Mouse (Mus musculus): ENCODE measurements around the gene Nlrp4f. TPM values are rescaled to one million over a fixed set of nuclear protein-coding genes. Genes with fewer than 3 reads are reported as not detected.

Gene Nlrp4f
- total RNA-seq (2015; ENCODE audit: low replicate concordance): not detected in 2 replicates
- not detected in 2 replicates for total RNA-seq (2017; ENCODE audit: low replicate concordance)

DNA sequence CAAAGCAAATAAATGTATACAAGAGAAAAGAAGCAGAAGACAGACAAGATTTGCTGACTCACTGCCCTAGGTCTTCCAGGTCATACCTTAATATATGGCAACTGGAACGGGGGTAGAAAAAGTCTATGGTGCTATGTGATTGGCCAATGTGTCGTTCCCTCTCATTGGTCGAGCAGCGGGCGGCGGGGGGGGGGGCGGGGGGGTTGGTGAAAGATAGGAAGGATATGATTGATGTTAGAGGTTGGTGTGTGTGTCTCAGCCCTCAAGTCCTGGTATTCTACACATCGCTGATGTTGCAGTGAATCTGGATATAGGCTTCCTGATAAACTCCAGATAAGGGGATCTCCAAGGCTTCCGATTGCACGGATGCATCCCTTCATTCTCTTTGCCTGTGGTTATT, at the start of gene Nlrp4f:
Gene Nlrp4f, minus strand, starts transcription at position 101 of the 400 bp plus-strand sequence.
- ATAC-seq (replicated peaks; ENCODE audit: low FRiP score, poor library complexity, severe bottlenecking): no peak

DNA sequence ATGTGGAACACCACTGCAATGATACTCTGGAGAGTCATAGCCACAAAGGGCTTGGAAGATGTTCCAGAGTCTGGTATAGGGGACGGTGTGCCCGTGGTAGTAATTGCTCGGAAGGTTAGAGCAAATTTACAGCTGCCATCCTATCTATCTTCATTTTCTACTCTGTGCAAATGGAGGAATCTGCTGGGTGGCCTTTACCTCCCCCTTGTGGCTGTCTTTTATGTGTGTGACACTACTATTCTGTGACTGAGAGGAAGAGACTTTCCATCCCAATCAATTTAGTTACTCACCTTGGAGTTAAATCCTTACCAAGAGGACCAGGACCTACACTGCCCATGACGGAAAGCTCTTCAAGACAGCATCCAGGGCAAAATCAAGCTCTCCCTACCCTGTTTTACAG, 37.5 kb upstream of the Nlrp4f start:
- no peak for ATAC-seq (replicated peaks; ENCODE audit: low FRiP score, poor library complexity, severe bottlenecking)

DNA sequence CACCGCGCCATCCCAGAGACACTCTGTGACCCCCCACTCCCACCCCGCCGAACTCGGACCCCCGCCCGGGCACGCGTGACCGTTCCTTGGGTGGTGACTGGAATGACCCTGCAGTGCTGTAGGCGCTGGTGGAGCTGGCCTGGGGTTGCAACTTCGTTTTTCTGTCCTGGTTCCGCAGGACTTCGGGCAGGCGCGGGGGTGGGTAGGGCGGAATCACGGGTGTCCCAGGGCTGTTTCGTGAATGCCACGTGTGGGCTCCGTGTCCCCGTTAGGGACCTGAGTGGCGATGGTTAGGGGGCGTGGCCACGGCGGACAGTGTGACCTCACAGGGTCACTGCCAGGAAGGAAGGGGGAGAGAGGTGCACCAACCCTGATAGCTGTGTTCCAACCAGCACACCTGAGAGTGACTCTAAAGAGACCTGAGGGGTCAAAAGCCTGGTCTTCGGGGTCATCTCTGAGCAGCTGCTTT, 36.6 kb upstream of the Nlrp4f start:
- no peak for ATAC-seq (replicated peaks; ENCODE audit: low FRiP score, poor library complexity, severe bottlenecking)

DNA sequence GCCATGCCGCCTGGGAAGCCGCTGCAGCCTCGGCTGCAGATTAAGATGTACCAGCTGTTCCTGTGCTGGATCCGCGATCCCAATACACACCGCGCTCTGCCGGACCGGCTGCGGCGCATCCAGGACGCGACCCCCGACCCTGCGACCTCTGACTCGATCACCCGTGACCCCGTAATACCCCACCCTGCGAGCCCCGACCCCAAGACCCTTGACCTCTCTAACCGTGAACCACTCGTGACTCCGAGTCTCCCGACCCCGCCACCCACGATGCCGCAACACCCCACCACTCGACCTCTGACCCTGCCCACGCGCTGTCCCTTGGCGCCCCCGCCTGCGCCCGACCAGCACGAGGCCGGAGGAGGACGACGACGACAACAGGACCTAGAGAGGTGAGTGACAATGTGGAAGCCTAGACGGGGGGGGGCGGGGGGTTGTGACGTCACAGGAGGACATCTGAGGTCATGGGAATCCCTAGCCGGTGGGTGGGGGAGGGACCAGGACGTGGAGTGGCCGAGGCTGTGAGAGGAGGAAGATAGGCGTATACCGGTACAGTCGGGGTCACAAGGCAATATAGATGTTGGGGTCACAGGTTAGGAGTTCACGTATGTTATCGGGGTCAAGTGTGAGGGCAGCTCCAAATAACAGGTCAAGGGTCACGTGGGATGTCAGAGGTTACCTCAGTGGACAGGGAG, 36.0 kb upstream of the Nlrp4f start:
- peak; percentile 48 for ATAC-seq (replicated peaks; ENCODE audit: low FRiP score, poor library complexity, severe bottlenecking)

DNA sequence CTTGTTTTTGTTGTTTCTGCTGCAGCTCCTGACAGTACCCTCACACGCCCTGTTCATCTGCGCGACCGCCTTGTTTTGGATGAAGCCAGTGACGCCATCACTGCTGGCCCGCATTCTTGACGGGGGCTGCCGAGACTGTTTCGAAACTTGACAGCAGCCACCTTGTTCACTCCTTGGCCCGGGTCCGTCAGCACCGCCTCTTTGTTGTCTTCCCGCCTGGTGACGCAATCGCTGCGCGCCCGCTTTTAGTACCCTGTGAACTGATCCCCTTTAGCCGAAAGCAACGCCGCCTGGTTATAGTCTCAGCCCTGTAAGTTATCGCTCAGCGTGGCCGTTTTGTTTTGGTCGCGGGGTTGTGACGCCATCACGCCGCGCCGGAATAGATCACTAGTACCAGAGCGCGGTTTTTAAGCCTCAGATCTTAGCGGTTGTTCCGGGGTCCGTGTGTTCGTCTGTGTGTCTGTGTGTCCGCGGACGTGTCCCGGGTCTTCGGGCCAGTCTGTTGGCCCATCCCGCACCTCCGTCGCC, 35.4 kb upstream of the Nlrp4f start:
- ATAC-seq (replicated peaks; ENCODE audit: low FRiP score, poor library complexity, severe bottlenecking): peak; percentile 74

DNA sequence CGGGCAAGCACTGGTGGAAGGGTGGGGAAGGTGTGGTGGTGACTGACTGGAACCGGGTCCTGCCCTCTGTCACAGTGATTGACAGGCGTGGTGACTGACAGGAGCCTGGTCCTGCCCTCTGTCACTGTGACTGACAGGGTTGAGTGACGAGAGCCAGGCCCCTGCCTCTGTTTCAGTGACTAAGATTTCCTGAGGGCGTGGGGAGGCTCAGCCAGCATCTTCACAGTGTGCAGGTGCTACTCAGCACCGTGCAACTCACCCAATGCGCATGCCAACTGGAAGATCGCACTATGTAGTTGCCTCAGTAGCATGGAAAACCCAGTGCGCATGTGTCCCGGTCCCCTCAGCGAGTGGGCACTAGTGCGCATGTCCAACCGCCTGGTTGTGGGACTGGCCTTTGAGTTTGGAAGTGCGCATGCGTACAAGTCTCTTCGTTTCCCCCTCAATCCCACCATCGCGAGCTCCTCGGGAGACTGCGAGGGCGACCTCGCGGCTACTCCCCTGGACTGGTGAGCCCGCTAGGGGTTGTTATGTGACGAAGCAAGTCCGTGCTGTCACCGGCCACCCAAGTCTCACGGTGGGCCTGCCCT, 34.8 kb upstream of the Nlrp4f start:
- peak; percentile 82 for ATAC-seq (replicated peaks; ENCODE audit: low FRiP score, poor library complexity, severe bottlenecking)

DNA sequence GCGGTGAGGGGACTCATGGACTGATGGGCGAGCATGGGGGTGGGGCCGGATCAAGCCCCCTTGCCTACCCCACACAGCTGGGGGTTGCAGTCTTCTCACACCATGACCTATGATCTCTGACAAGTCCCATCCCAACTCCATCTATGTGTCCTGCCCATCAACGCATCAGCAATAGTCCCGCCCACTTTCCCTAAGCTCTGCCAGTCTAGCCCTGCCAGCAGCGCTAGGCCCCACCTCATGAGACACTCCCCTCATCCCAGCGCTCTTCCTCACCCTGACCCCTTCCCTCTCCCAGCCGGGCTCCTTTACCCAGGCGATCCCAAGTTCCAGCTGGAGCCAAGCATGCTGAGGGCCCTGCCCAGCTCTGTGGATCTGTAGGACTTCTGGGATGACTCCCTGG, 31.4 kb upstream of the Nlrp4f start:
- ATAC-seq (replicated peaks; ENCODE audit: low FRiP score, poor library complexity, severe bottlenecking): no peak

DNA sequence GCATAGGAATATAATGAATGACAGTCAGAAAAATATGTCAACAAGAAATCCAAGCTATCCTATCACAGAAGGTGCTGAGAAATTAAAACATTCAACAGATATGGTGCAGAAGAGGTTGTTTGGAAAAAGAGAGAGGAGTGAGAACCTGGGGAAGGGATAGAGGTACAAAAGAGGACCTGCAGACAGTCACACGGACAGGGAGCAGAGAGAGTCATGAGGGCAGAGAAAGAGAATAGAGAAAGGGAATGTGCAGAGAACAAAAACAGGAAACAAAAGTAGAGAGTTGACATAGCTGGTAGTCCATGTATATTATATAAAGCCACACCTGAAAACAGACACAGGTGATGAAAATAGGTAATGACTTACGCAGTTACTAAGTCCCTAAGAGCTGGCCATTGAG, 20.9 kb upstream of the Nlrp4f start:
- ATAC-seq (replicated peaks; ENCODE audit: low FRiP score, poor library complexity, severe bottlenecking): no peak

DNA sequence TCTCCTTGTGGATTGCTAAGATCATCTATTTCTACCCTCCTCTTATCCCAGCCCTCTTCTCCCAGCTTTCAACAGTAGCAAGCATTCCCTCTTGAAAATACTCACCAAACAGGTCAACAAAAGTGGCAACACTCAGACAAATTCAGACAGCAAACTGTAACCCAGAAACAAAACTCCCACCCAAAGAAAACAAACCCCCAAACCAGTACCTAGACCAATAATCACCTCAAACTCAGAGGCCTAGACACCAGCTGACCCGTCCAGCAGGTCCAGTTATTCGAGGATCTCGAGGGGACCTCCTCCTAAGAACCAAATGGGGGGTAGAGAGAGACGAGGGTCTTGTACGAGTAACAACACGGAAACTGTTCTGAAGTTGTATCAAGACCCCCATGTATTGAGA, 20.2 kb upstream of the Nlrp4f start:
- no peak for ATAC-seq (replicated peaks; ENCODE audit: low FRiP score, poor library complexity, severe bottlenecking)

DNA sequence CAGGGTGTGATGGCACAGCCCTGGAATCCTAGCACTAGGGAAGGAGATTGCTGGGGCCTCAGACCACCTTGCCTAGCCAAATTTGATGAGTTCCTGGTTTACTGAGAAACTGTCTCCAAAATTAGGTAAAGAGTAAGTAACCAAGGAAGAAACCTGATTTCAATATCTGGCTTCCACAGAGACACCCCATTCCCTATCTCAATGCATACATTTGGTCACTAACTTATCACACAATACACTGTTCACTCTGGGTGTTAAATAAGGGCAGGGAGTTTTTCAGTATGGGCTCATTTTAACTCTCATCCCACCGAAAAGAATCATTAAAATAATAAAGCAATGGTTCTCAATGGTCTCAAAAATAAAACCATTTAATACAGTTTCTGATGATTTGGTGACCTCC, 5.1 kb downstream of the Nlrp4f start:
- ATAC-seq (replicated peaks; ENCODE audit: low FRiP score, poor library complexity, severe bottlenecking): no peak

DNA sequence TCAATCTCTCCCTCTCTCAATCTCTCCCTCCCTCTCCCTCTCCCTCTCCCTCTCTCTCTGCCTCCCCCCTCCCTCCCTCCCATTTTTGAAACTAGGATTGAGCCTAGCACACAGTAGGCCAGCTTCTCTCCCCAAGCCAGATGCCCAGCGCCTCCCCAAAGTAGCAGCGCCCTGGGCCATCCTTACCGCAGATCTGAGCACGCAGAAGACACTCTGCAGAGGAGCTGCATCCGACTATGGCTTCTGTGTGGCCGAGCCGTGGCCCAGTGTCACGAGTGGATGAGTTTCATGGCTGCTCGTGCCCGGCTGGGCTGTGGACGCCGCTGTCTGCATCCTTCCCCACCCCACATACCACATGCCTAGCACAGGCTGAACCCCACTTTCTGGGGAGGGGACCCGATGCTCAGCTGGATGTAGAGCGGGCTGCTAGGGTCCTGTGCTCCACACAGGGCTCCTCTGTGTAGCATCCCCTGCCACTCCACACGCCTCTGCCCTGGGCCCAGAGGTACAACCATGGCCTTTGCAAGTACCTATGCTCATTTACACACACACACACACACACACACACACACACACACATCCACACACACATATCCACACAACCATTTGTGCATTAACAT, 29.2 kb downstream of the Nlrp4f start:
- ATAC-seq (replicated peaks; ENCODE audit: low FRiP score, poor library complexity, severe bottlenecking): no peak

DNA sequence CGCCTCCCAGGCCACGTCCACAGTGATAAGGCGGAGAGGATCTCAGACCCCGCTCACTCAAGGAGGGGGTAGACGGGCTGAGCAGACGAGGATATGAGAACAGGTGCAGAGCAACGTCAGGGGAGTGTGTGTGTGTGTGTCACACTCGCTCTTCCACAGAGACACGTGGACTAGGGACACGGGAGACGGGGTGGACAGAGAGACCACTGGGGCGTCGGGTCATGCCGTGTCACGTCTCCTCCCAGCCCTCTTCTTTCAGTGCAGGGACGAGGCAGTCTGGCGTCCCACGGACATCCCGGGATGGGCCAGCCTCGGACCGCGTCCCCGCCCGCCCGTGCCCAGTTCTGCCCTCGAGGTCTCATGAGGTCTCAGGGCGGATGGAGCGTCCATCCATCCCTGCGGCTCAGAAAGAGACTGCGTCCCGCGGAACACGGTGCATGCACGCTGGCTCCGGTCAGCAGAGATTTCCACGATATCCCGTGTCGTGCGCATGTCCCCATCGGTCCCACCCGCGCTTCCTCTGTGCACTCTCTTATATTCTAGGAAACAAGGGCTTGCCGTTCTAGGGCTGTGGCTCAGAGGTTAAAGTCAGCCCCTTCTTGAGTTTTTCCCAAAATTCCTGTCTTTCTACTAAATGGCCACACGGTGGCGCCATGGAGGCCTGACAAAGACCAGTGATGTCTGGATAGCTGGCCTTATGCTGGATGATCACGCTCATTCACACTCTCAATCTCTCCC, 29.9 kb downstream of the Nlrp4f start:
- ATAC-seq (replicated peaks; ENCODE audit: low FRiP score, poor library complexity, severe bottlenecking): no peak; the same call in 1 of the 2 replicates

DNA sequence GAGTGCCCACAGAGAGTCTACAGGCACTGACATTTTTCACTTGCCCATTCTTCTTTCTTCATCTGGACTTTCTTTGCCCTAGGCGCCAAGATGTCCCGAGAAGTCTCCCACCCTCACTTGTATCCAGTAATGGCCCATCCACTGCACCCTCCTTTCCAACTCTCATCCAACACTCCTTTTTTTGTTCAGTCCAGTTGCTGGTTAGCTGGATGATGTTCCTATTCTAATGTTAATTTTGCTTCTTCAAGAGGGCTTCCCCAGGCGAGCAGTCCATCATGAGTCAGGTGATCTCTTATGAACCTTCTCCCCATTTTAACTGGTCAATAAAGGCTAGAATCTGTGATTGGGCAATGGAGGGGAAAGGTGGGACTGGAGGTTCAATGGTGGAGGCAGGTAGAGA, 31.7 kb downstream of the Nlrp4f start:
- no peak for ATAC-seq (replicated peaks; ENCODE audit: low FRiP score, poor library complexity, severe bottlenecking)

DNA sequence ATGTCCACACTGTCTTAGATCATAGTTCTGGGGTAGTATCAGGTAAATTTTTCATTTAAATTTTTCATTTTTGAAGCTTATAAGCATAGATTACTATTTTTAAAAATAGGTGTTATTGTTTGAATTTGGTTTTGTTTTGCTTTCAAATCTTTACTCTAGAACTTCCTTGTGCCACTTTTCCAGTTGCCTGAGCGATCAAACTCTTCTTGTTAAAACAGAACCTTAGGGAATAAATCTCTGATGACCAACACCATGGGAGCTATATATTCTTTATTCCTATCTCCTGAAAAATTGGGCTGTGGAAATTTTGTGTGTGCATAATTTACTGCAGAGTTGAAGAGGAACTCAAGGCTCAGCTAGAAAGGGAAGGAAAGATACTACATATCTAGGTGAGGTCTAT, 55.8 kb downstream of the Nlrp4f start, which contains the start of gene Olfr466:
Gene Olfr466, plus strand, starts transcription at position 301 of the 400 bp plus-strand sequence.
- ATAC-seq (replicated peaks; ENCODE audit: low FRiP score, poor library complexity, severe bottlenecking): no peak

DNA sequence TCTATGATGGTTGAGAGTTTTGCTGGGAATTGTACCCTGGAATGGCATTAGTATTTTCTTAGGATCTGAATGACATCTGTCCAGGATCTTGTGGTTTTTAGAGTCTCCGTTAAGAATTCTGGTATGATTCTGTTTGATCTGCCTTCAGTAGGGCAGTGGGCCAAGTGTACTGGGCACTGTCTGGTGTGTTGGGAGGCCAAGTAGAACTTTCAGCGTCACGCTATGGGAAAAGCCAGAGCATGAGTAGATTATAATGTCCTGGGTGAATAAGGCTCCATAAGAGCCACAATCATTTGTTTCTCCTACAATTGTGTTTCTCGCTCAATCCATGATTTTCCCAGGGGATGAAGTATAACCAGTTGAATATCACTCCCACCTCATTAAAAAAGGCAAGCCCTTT, 68.0 kb downstream of the Nlrp4f start, which contains the start of gene Olfr465-ps1:
Gene Olfr465-ps1, plus strand, starts transcription at position 301 of the 400 bp plus-strand sequence.
- no peak for ATAC-seq (replicated peaks; ENCODE audit: low FRiP score, poor library complexity, severe bottlenecking)

Other genes with a start within 250 kb of the Nlrp4f start
- not detected in 2 replicates for gene Spata31d1c, start 172.9 kb downstream of the Nlrp4f start, total RNA-seq (2015; ENCODE audit: low replicate concordance)
- gene Spata31d1c, start 172.9 kb downstream of the Nlrp4f start, total RNA-seq (2017; ENCODE audit: low replicate concordance): not detected in 2 replicates
- gene Prss47, start 153.2 kb downstream of the Nlrp4f start, total RNA-seq (2015; ENCODE audit: low replicate concordance): not detected in 2 replicates
- gene Prss47, start 153.2 kb downstream of the Nlrp4f start, total RNA-seq (2017; ENCODE audit: low replicate concordance): not detected in 2 replicates
- gene Mfsd14b, start 93.0 kb downstream of the Nlrp4f start, total RNA-seq (2015; ENCODE audit: low replicate concordance): 41.4 and 42.3 TPM in 2 replicates
- gene Mfsd14b, start 93.0 kb downstream of the Nlrp4f start, total RNA-seq (2017; ENCODE audit: low replicate concordance): 44.0 and 54.0 TPM in 2 replicates
- not detected in 2 replicates for gene Olfr465-ps1, start 67.9 kb downstream of the Nlrp4f start, total RNA-seq (2015; ENCODE audit: low replicate concordance)
- not detected in 2 replicates for gene Olfr465-ps1, start 67.9 kb downstream of the Nlrp4f start, total RNA-seq (2017; ENCODE audit: low replicate concordance)
- not detected in 2 replicates for gene Olfr466, start 55.7 kb downstream of the Nlrp4f start, total RNA-seq (2015; ENCODE audit: low replicate concordance)
- gene Olfr466, start 55.7 kb downstream of the Nlrp4f start, total RNA-seq (2017; ENCODE audit: low replicate concordance): not detected in 2 replicates
- not detected in 2 replicates for gene Gm10775, start 53.6 kb upstream of the Nlrp4f start, total RNA-seq (2015; ENCODE audit: low replicate concordance)
- not detected in 2 replicates for gene Gm10775, start 53.6 kb upstream of the Nlrp4f start, total RNA-seq (2017; ENCODE audit: low replicate concordance)
- 11.5 and 23.9 TPM in 2 replicates for gene Zfp369, start 72.8 kb upstream of the Nlrp4f start, total RNA-seq (2015; ENCODE audit: low replicate concordance)
- gene Zfp369, start 72.8 kb upstream of the Nlrp4f start, total RNA-seq (2017; ENCODE audit: low replicate concordance): 7.4 and 15.5 TPM in 2 replicates